Mouse (Mus musculus): ENCODE data around the gene Olfr642. TPM values are rescaled to one million over a fixed set of nuclear protein-coding genes. Genes with fewer than 3 reads are reported as not detected.

Olfr642 gene
- polyA plus RNA-seq, 1 experiment from 2014 or later, result not detected

DNA sequence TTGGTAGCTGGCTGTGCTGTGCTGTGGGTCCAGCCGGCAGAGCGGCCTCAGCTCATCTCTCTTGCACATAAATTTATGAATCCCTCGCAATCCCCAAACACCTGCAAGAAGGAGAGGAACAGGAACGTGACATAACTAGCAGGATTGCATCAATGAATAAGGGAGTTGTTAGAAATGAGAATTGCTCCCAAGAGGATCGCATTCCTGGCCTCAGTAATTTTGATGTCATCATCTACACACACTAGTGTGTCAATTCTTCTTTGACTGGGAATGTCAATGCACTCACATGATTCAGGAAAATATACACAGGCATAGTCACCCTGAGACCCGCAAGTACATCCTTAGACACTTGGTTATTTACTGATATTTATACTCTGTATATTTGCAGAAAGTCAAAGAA is 27.0 kb downstream of the Olfr642 start, which contains the start of gene Olfr640:
Gene Olfr640, minus strand, starts transcription at position 101 of the 400 bp plus-strand sequence.
- H3K36me3 ChIP-seq (ENCODE audit: control insufficient read depth, insufficient read depth, low read length), result no peaks in the 10 kb centered on the region
- H3K27me3 ChIP-seq (ENCODE audit: control insufficient read depth, insufficient read depth, low read length), result no peaks in the 10 kb centered on the region
- H3K4me1 ChIP-seq (ENCODE audit: control insufficient read depth in 2 of 2, insufficient read depth in 2 of 2, low read length in 2 of 2), result no peaks in the 10 kb centered on the region
- no peak within 1 kb of the TSS for H3K27ac ChIP-seq (replicated peaks in 1 of 2; ENCODE audit: control insufficient read depth in 1 of 2, insufficient read depth in 1 of 2, low read depth in 2 of 2, low read length in 2 of 2)
- no peak within 1 kb of the TSS for H3K9ac ChIP-seq (ENCODE audit: low read length)
- no peak within 1 kb of the TSS for H3K4me3 ChIP-seq (ENCODE audit: control insufficient read depth in 1 of 2, insufficient read depth in 1 of 2, low read depth in 1 of 2, low read length in 2 of 2)
- WGBS, result 71% methylated on average over 6 of the region's 6 CpGs
- ATAC-seq (ENCODE audit: insufficient number of reproducible peaks, insufficient read depth, low FRiP score, low read depth), result no peak
- H3K4me2 ChIP-seq (ENCODE audit: low read length), result no peak within 1 kb of the TSS
- no peaks in the 10 kb centered on the region for H3K9me3 ChIP-seq (ENCODE audit: control insufficient read depth, low read length)

GRCm38 (mm10) chr7:104021651-104022050 is 30.8 kb downstream of the Olfr642 start:
- WGBS, result 76% methylated on average over 6 of the region's 6 CpGs
- no peak for ATAC-seq (ENCODE audit: insufficient number of reproducible peaks, insufficient read depth, low FRiP score, low read depth)
- H3K4me1 ChIP-seq (ENCODE audit: control insufficient read depth in 2 of 2, insufficient read depth in 2 of 2, low read length in 2 of 2), result no peaks in the 10 kb centered on the region

DNA sequence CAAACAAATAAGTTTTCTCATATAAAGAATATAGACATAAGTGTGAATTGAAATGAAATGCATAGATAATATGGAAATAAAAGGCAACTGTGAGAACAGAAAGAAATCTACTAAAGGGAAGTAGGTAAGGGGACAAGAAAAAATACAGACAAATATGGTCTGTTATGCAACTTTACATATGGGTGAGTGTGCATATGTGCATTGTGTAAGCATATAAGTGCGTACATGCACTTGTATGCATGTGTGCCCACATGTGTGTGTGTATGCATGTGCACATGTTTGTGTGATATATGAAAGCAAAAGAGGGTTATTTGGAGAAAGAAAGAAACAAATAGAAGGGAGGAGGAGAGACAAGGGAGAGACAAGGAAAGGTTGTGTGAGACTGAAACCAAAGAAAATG is 33.5 kb downstream of the Olfr642 start:
- no peaks in the 10 kb centered on the region for H3K36me3 ChIP-seq (ENCODE audit: control insufficient read depth, insufficient read depth, low read length)
- H3K27me3 ChIP-seq (ENCODE audit: control insufficient read depth, insufficient read depth, low read length), result no peaks in the 10 kb centered on the region
- no peaks in the 10 kb centered on the region for H3K9me3 ChIP-seq (ENCODE audit: control insufficient read depth, low read length)
- no peak overlapping the region for H3K27ac ChIP-seq (replicated peaks in 1 of 2; ENCODE audit: control insufficient read depth in 1 of 2, insufficient read depth in 1 of 2, low read depth in 2 of 2, low read length in 2 of 2)
- H3K4me3 ChIP-seq (ENCODE audit: control insufficient read depth in 1 of 2, insufficient read depth in 1 of 2, low read depth in 1 of 2, low read length in 2 of 2), result no peak overlapping the region
- H3K9ac ChIP-seq (ENCODE audit: low read length), result no peak overlapping the region
- ATAC-seq (ENCODE audit: insufficient number of reproducible peaks, insufficient read depth, low FRiP score, low read depth), result no peak
- H3K4me1 ChIP-seq (ENCODE audit: control insufficient read depth in 2 of 2, insufficient read depth in 2 of 2, low read length in 2 of 2), result no peaks in the 10 kb centered on the region
- H3K4me2 ChIP-seq (ENCODE audit: low read length), result no peak overlapping the region
- WGBS, result 74% methylated on average over 1 of the region's 1 CpGs

More at GRCm38 (mm10) chr7:104021651-104022050, 30.8 kb downstream of the Olfr642 start:
- Histone ChIP-seq H3K27me3 (ENCODE audit: control insufficient read depth, insufficient read depth, low read length) (no peaks in the 10 kb centered on the region), H3K4me2 (ENCODE audit: low read length) (no peak overlapping the region), H3K4me3 (ENCODE audit: control insufficient read depth in 1 of 2, insufficient read depth in 1 of 2, low read depth in 1 of 2, low read length in 2 of 2) (no peak overlapping the region), H3K9me3 (ENCODE audit: control insufficient read depth, low read length) (no peaks in the 10 kb centered on the region), H3K9ac (ENCODE audit: low read length) (no peak overlapping the region), H3K27ac (replicated peaks in 1 of 2; ENCODE audit: control insufficient read depth in 1 of 2, insufficient read depth in 1 of 2, low read depth in 2 of 2, low read length in 2 of 2) (no peak overlapping the region), H3K36me3 (ENCODE audit: control insufficient read depth, insufficient read depth, low read length) (no peaks in the 10 kb centered on the region)

GRCm38 (mm10) chr7:104017203-104017602 is 35.3 kb downstream of the Olfr642 start, which contains the start of gene Olfr639:
Olfr639 (minus strand) TSS chr7:104017303.
- no peaks in the 10 kb centered on the region for H3K27me3 ChIP-seq (ENCODE audit: control insufficient read depth, insufficient read depth, low read length)
- H3K36me3 ChIP-seq (ENCODE audit: control insufficient read depth, insufficient read depth, low read length), result no peaks in the 10 kb centered on the region
- H3K27ac ChIP-seq (replicated peaks in 1 of 2; ENCODE audit: control insufficient read depth in 1 of 2, insufficient read depth in 1 of 2, low read depth in 2 of 2, low read length in 2 of 2), result no peak within 1 kb of the TSS
- H3K4me3 ChIP-seq (ENCODE audit: control insufficient read depth in 1 of 2, insufficient read depth in 1 of 2, low read depth in 1 of 2, low read length in 2 of 2), result no peak within 1 kb of the TSS
- H3K9me3 ChIP-seq (ENCODE audit: control insufficient read depth, low read length), result no peaks in the 10 kb centered on the region
- no peak within 1 kb of the TSS for H3K9ac ChIP-seq (ENCODE audit: low read length)
- no peak for ATAC-seq (ENCODE audit: insufficient number of reproducible peaks, insufficient read depth, low FRiP score, low read depth)
- no peaks in the 10 kb centered on the region for H3K4me1 ChIP-seq (ENCODE audit: control insufficient read depth in 2 of 2, insufficient read depth in 2 of 2, low read length in 2 of 2)
- no peak within 1 kb of the TSS for H3K4me2 ChIP-seq (ENCODE audit: low read length)

- no peak overlapping the region for H3K9ac ChIP-seq (ENCODE audit: low read length)
- H3K4me2 ChIP-seq (ENCODE audit: low read length), result no peak overlapping the region
- H3K4me1 ChIP-seq (ENCODE audit: control insufficient read depth in 2 of 2, insufficient read depth in 2 of 2, low read length in 2 of 2), result no peaks in the 10 kb centered on the region
- H3K27me3 ChIP-seq (ENCODE audit: control insufficient read depth, insufficient read depth, low read length), result no peaks in the 10 kb centered on the region
- no peaks in the 10 kb centered on the region for H3K36me3 ChIP-seq (ENCODE audit: control insufficient read depth, insufficient read depth, low read length)
- no peak overlapping the region for H3K27ac ChIP-seq (replicated peaks in 1 of 2; ENCODE audit: control insufficient read depth in 1 of 2, insufficient read depth in 1 of 2, low read depth in 2 of 2, low read length in 2 of 2)
- no peaks in the 10 kb centered on the region for H3K9me3 ChIP-seq (ENCODE audit: control insufficient read depth, low read length)
- ATAC-seq (ENCODE audit: insufficient number of reproducible peaks, insufficient read depth, low FRiP score, low read depth), result no peak
- H3K4me3 ChIP-seq (ENCODE audit: control insufficient read depth in 1 of 2, insufficient read depth in 1 of 2, low read depth in 1 of 2, low read length in 2 of 2), result no peak overlapping the region
These were observed 53.3 kb downstream of the Olfr642 start for GRCm38 (mm10) chr7:103999124-103999523.

DNA sequence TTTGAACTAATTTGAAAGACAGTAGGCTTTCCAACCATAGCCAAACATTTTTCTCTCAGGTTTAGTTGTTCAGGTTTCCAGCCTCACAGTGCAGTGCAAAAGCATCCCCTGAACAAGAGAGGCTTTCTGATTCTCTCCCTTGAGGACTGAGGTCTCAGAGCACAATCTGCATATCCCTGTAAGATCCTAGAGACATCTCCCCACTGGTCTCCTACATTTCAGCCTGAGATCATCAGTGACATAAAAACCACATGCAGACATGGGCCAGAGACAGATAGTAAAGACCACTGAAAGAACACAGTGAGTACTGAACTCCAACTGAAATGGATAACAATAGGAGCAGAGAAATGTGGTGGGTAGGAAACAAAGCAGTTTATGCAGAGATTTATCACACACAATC is 54.0 kb downstream of the Olfr642 start, which contains the start of gene Olfr638:
Gene Olfr638, plus strand, starts transcription at position 301 of the 400 bp plus-strand sequence.
- Histone ChIP-seq H3K4me3 (ENCODE audit: control insufficient read depth in 1 of 2, insufficient read depth in 1 of 2, low read depth in 1 of 2, low read length in 2 of 2) (no peak within 1 kb of the TSS), H3K36me3 (ENCODE audit: control insufficient read depth, insufficient read depth, low read length) (no peaks in the 10 kb centered on the region), H3K4me1 (ENCODE audit: control insufficient read depth in 2 of 2, insufficient read depth in 2 of 2, low read length in 2 of 2) (no peaks in the 10 kb centered on the region), H3K27ac (replicated peaks in 1 of 2; ENCODE audit: control insufficient read depth in 1 of 2, insufficient read depth in 1 of 2, low read depth in 2 of 2, low read length in 2 of 2) (no peak within 1 kb of the TSS), H3K27me3 (ENCODE audit: control insufficient read depth, insufficient read depth, low read length) (no peaks in the 10 kb centered on the region), H3K9ac (ENCODE audit: low read length) (no peak within 1 kb of the TSS), H3K4me2 (ENCODE audit: low read length) (no peak within 1 kb of the TSS), H3K9me3 (ENCODE audit: control insufficient read depth, low read length) (no peaks in the 10 kb centered on the region)
- no peak for ATAC-seq (ENCODE audit: insufficient number of reproducible peaks, insufficient read depth, low FRiP score, low read depth)

Other genes starting within 250 kb of the Olfr642 start
- 4,945 and 8,964 TPM in 2 replicates for gene Hbb-bt, start 238.7 kb downstream of the Olfr642 start, polyA plus RNA-seq (2014; fragmentation: Nextera tagmentation; extraction: Ambion mirVana)
- 11,662 and 20,684 TPM in 2 replicates for gene Hbb-bs, start 224.6 kb downstream of the Olfr642 start, polyA plus RNA-seq (2014; fragmentation: Nextera tagmentation; extraction: Ambion mirVana)
- gene Hbb-bh2, start 212.1 kb downstream of the Olfr642 start, polyA plus RNA-seq (2014; fragmentation: Nextera tagmentation; extraction: Ambion mirVana), result not detected in 2 replicates
- 15.5 and 17.8 TPM in 2 replicates for gene Hbb-bh1, start 209.5 kb downstream of the Olfr642 start, polyA plus RNA-seq (2014; fragmentation: Nextera tagmentation; extraction: Ambion mirVana)
- 2,227 and 2,640 TPM in 2 replicates for gene Hbb-y, start 199.4 kb downstream of the Olfr642 start, polyA plus RNA-seq (2014; fragmentation: Nextera tagmentation; extraction: Ambion mirVana)
- not detected in 2 replicates for gene Olfr66, start 166.4 kb downstream of the Olfr642 start, polyA plus RNA-seq (2014; fragmentation: Nextera tagmentation; extraction: Ambion mirVana)
- gene Olfr64, start 158.2 kb downstream of the Olfr642 start, polyA plus RNA-seq (2014; fragmentation: Nextera tagmentation; extraction: Ambion mirVana), result not detected in 2 replicates
- gene Olfr65, start 149.2 kb downstream of the Olfr642 start, polyA plus RNA-seq (2014; fragmentation: Nextera tagmentation; extraction: Ambion mirVana), result not detected in 2 replicates
- not detected in 2 replicates for gene Olfr631, start 123.8 kb downstream of the Olfr642 start, polyA plus RNA-seq (2014; fragmentation: Nextera tagmentation; extraction: Ambion mirVana)
- not detected in 2 replicates for gene Olfr632, start 118.3 kb downstream of the Olfr642 start, polyA plus RNA-seq (2014; fragmentation: Nextera tagmentation; extraction: Ambion mirVana)
- not detected in 2 replicates for gene Olfr633, start 108.2 kb downstream of the Olfr642 start, polyA plus RNA-seq (2014; fragmentation: Nextera tagmentation; extraction: Ambion mirVana)
- gene Olfr635, start 81.5 kb downstream of the Olfr642 start, polyA plus RNA-seq (2014; fragmentation: Nextera tagmentation; extraction: Ambion mirVana), result not detected in 2 replicates
- gene Olfr638, start 53.9 kb downstream of the Olfr642 start, polyA plus RNA-seq (2014; fragmentation: Nextera tagmentation; extraction: Ambion mirVana), result not detected in 2 replicates
- 0.03 TPM in 1 of 2 replicates, not detected in the other for gene Olfr639, start 35.4 kb downstream of the Olfr642 start, polyA plus RNA-seq (2014; fragmentation: Nextera tagmentation; extraction: Ambion mirVana)
- not detected in 2 replicates for gene Olfr640, start 27.1 kb downstream of the Olfr642 start, polyA plus RNA-seq (2014; fragmentation: Nextera tagmentation; extraction: Ambion mirVana)
- not detected in 2 replicates for gene Olfr641, start 17.2 kb downstream of the Olfr642 start, polyA plus RNA-seq (2014; fragmentation: Nextera tagmentation; extraction: Ambion mirVana)
- gene 4930516K23Rik, start 8.8 kb upstream of the Olfr642 start, polyA plus RNA-seq (2014; fragmentation: Nextera tagmentation; extraction: Ambion mirVana), result not detected in 2 replicates
- not detected in 2 replicates for gene Olfr644, start 19.2 kb upstream of the Olfr642 start, polyA plus RNA-seq (2014; fragmentation: Nextera tagmentation; extraction: Ambion mirVana)
- gene Olfr645, start 32.8 kb upstream of the Olfr642 start, polyA plus RNA-seq (2014; fragmentation: Nextera tagmentation; extraction: Ambion mirVana), result not detected in 2 replicates
- not detected in 2 replicates for gene Olfr646, start 52.2 kb upstream of the Olfr642 start, polyA plus RNA-seq (2014; fragmentation: Nextera tagmentation; extraction: Ambion mirVana)
- gene Ubqln5, start 77.2 kb upstream of the Olfr642 start, polyA plus RNA-seq (2014; fragmentation: Nextera tagmentation; extraction: Ambion mirVana), result not detected in 2 replicates
- gene Olfr643, start 84.7 kb upstream of the Olfr642 start, polyA plus RNA-seq (2014; fragmentation: Nextera tagmentation; extraction: Ambion mirVana), result not detected in 2 replicates
- gene Ubqln3, start 90.6 kb upstream of the Olfr642 start, polyA plus RNA-seq (2014; fragmentation: Nextera tagmentation; extraction: Ambion mirVana), result not detected in 2 replicates
- gene Ubqlnl, start 97.9 kb upstream of the Olfr642 start, polyA plus RNA-seq (2014; fragmentation: Nextera tagmentation; extraction: Ambion mirVana), result not detected in 2 replicates
- not detected in 2 replicates for gene Olfm5, start 112.2 kb upstream of the Olfr642 start, polyA plus RNA-seq (2014; fragmentation: Nextera tagmentation; extraction: Ambion mirVana)
- 0.08 and 0.39 TPM in 2 replicates for gene Olfr648, start 130.7 kb upstream of the Olfr642 start, polyA plus RNA-seq (2014; fragmentation: Nextera tagmentation; extraction: Ambion mirVana)
- gene Olfr649, start 143.3 kb upstream of the Olfr642 start, polyA plus RNA-seq (2014; fragmentation: Nextera tagmentation; extraction: Ambion mirVana), result not detected in 2 replicates
- gene Trim6, start 166.1 kb upstream of the Olfr642 start, polyA plus RNA-seq (2014; fragmentation: Nextera tagmentation; extraction: Ambion mirVana), result 1.9 and 2.3 TPM in 2 replicates
- gene Trim34a, start 191.8 kb upstream of the Olfr642 start, polyA plus RNA-seq (2014; fragmentation: Nextera tagmentation; extraction: Ambion mirVana), result 3.6 and 4.7 TPM in 2 replicates
- gene Trim5, start 235.4 kb upstream of the Olfr642 start, polyA plus RNA-seq (2014; fragmentation: Nextera tagmentation; extraction: Ambion mirVana), result 0.47 and 0.54 TPM in 2 replicates